Mouse (Mus musculus): ENCODE results near the gene Itpr1. TPM values are rescaled to one million over a fixed set of nuclear protein-coding genes. Genes with fewer than 3 reads are reported as not detected.

Gene Itpr1
- 10 to 100 TPM; 39.1 to 46.2 TPM for total RNA-seq (2021)

- peak; percentile 97 to 98 for DNase-seq
- intact Hi-C loops (cut with DNase I) = loop anchor here (1.0 to 5.0 kb wide), 5 partner anchors 28 to 129 kb away; partner anchors contain the start of gene Sumf1
Observed at GRCm38 (mm10) chr6:108212881-108213295, at the start of gene Itpr1. Gene Itpr1, plus strand, starts transcription at chr6:108213096.

DNA sequence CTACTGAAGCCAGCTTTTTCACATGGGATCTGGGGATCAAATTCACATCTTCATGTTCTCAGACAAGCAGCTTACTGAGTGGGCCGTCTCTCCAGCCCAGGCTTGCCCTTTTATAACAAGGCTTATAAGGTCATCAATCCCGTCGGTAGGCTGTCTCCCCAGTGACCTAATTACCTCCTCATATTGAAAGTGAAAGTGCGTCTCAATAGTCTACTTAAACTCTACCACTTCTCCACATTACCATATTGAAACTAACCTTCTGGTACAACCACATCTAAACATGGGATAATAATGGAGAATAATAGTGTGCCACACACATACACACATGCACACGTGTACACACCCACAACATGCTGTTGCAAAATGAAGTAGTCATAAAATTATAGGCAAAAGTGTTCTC is 48.0 kb upstream of the Itpr1 start:
- intact Hi-C loops (cut with DNase I) = no loop called here
- no peak for DNase-seq

DNA sequence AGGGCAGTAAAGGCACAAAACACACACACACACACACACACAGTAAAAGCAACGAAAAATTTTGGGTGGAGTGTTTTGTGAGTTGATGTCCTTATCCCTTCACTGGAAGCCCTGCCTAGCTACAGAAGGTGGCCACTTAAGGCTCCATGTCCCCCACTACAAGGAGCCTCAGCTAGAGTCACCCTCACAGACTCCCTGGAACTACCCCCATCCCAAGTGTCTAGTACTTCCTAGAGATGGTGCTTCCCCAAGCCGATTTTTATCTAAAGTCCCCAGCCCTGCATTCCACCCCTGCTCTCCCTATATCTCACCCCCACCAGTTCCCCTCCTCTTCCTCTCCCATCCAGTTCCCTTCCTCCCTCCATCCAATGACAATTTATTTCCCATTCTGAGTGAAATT is 47.3 kb upstream of the Itpr1 start:
- no peak for DNase-seq
- intact Hi-C loops (cut with DNase I) = no loop called here

GRCm38 (mm10) chr6:108167946-108168680 is 44.8 kb upstream of the Itpr1 start:
- DNase-seq = no peak
- intact Hi-C loops (cut with DNase I) = no loop called here

GRCm38 (mm10) chr6:108168723-108169122 is 44.2 kb upstream of the Itpr1 start:
- no peak for DNase-seq
- intact Hi-C loops (cut with DNase I) = no loop called here

DNA sequence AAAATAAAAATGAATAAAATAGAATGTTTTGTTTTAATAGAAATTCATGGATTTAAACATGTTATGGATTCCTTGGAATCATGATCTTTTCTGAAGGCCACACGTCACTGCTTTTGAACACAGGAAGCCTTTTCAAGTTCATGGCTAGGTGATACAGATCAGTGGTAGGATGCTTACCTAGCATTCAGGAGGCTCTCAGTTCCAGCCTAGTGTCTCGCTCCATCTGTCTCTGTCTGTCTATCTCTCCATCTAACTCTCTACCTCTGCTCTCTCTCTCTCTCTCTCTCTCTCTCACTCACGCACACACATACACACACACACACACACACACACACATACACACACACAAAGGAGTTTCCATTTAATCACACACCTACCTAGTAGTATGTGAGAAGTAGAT is 43.4 kb upstream of the Itpr1 start:
- DNase-seq = no peak
- intact Hi-C loops (cut with DNase I) = no loop called here

GRCm38 (mm10) chr6:108172219-108172618 is 40.7 kb upstream of the Itpr1 start:
- intact Hi-C loops (cut with DNase I) = no loop called here
- no peak for DNase-seq

DNA sequence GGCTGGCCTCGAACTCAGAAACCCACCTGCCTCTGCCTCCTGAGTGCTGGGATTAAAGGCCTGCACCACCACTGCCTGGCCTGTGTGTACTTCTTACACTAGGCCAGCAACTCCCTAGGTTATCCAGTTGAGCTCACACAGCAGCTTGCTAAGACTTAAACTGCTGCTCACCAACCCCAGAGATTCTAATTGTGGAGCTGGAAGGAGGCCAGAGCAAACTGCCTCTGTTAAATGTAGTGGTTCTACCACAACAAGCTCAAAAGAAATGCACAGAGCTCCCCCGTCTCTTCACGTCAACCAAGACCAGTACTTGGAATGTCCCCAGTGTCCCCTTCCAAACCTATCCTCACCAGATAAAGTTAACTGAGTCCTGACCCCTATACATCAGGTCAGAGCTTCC is 38.7 kb upstream of the Itpr1 start:
- intact Hi-C loops (cut with DNase I) = no loop called here
- DNase-seq = no peak

DNA sequence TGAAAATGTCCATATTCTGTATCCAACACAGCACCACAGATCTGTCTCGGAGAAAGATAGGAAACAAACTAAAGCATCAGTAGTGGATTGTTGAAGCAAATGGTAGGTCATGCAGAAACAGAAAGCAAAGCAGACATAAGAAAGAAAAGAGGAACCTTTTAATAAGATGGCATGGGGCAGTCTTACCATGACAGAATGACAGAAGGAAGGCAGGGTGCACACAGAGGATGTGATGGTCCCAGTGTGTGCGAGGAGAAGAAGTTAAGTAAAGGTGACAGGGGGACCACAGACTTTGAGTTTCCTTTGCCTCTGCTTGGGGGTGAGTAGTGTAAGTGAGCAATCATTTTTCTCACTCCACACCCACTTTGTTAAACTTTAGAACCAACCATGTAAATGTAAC is 33.8 kb upstream of the Itpr1 start:
- no peak for DNase-seq
- intact Hi-C loops (cut with DNase I) = no loop called here

DNA sequence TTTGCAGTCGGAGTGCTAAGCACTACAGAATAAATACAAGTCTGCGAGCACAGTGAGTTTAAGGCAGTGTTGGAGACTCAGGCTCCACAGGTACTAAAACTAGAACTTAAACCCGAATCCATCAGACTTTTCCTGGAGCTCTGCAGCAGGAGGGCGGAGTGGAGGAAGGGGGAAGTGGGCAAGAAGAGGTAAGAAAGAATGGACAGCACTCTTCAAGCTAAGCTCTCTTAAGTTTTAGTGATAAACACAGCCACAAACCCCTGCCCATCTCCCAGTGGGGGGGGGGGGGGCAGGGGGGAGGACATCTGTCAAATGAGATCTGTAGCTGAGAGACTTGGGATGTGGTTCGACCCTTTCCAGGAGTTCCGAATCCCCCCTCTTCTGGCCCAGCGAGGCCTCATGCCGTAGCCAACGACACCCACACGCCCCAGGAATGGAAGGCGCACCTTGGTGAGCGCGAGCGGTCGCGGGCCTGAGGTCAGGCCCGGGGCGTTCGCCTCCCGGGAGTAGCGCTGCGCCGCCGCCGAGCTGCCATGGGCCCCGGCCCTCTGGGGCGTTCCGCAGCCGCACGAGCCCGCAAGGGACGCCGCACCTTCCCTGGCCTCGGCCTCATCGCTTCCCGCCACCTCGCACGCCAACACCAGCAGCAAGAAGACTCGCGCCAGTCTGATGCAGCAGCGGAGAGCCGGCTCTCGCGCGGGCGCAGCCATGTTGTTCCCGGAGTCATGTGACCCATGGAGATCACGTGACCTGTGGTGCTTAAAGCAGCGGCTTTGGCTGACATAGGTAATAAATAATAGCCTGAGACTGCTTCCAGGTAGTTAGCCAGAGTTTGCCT is 27.8 kb upstream of the Itpr1 start, which contains the start of gene Sumf1:
Gene Sumf1, minus strand, starts transcription at position 736 of the 838 bp plus-strand sequence.
- DNase-seq = peak; percentile 88 to 92
- intact Hi-C loops (cut with DNase I) = loop anchor here (1.0 kb wide), 1 partner anchor 27 kb away; no protein-coding TSS in a partner anchor

- no peak for DNase-seq
- intact Hi-C loops (cut with DNase I) = loop anchor here (1.0 kb wide), 1 partner anchor 27 kb away; no protein-coding TSS in a partner anchor
Observed at GRCm38 (mm10) chr6:108185685-108186009, 27.2 kb upstream of the Itpr1 start.

DNA sequence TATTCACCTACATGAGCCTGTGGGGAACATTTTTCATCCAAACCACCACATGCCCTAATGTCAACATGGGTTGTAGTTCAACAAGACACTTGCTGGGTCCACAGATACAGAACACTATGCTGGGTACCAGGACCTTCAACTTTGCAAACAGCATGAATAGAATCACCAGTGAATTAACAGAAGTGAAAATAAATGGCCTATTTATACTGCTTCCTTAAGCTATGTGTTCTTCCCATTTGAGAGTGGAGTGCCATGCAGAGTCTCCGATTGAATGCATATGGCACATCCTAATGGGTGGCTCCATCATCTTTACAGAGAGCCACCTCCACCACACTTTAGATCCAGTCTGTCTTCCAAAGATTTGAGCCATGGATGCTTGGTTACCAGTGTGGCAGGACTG is 22.2 kb upstream of the Itpr1 start:
- no peak for DNase-seq
- intact Hi-C loops (cut with DNase I) = no loop called here

- DNase-seq = no peak
- intact Hi-C loops (cut with DNase I) = no loop called here
Observed at GRCm38 (mm10) chr6:108192632-108193031, 20.3 kb upstream of the Itpr1 start.

- DNase-seq = no peak
- intact Hi-C loops (cut with DNase I) = no loop called here
Observed at GRCm38 (mm10) chr6:108196665-108197064, 16.2 kb upstream of the Itpr1 start.

- intact Hi-C loops (cut with DNase I) = no loop called here
Observed at GRCm38 (mm10) chr6:108197117-108197516, 15.8 kb upstream of the Itpr1 start.

GRCm38 (mm10) chr6:108198286-108198685 is 14.6 kb upstream of the Itpr1 start:
- intact Hi-C loops (cut with DNase I) = no loop called here

More at GRCm38 (mm10) chr6:108197117-108197516, 15.8 kb upstream of the Itpr1 start:
- DNase-seq = no peak

GRCm38 (mm10) chr6:108204322-108204721 is 8.6 kb upstream of the Itpr1 start:
- intact Hi-C loops (cut with DNase I) = no loop called here
- DNase-seq = no peak

More at GRCm38 (mm10) chr6:108198286-108198685, 14.6 kb upstream of the Itpr1 start:
- no peak for DNase-seq

GRCm38 (mm10) chr6:108206145-108206544 is 6.8 kb upstream of the Itpr1 start:
- no peak for DNase-seq
- intact Hi-C loops (cut with DNase I) = no loop called here

DNA sequence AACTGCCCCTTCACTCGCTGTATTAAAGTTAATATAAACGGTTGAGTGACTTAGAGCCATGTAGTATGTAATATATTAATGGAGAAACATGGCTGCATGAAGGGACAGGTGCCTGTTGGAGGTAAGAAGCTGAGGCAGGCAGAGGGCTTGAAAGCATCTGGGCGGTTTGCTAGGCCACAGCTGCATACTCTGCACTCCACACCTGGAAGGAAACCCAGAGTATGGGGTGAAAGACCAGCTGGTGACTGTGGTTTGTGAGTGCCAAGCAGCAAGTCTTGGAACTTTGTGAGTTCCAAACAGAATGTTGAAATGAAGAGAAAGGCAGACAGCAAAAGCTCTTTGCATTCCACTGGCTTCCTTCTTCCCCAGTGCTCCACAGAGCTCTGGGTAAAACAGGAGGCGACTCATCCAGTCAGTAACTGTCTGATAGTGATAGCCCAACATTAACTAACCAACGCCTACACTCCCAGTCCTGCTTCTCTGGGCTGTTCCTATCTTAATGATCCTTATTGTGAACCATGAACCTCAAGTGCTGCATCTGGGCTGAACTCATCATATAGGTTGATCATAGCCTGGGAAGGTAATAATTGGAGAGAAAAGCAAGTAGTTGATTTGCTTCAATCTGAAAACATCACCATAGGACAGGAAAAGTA is 5.9 kb upstream of the Itpr1 start:
- intact Hi-C loops (cut with DNase I) = no loop called here
- DNase-seq = no peak

GRCm38 (mm10) chr6:108211896-108212880 is 708 bp upstream of the Itpr1 start:
- DNase-seq = no peak
- intact Hi-C loops (cut with DNase I) = loop anchor here (1.0 to 5.0 kb wide), 4 partner anchors 27 to 130 kb away; partner anchors contain the start of gene Sumf1

All from heart, postnatal 36 days (tissue).